Mouse (Mus musculus): Measurements from ENCODE around the gene Vezf1. TPM values are rescaled to one million over a fixed set of nuclear protein-coding genes. Genes with fewer than 3 reads are reported as not detected.

Gene Vezf1
- polyA plus RNA-seq, 1 experiment = not detected

GRCm38 (mm10) chr11:88123021-88123420 is 54.9 kb downstream of the Vezf1 start:
- H3K27ac ChIP-seq (ENCODE audit: insufficient read depth, low read depth, low read length) = no peak overlapping the region
- no peak for TF ChIP-seq CTCF (IDR thresholded peaks at IDR 0.05; ENCODE audit: insufficient read depth, low read depth, low read length)
- TF ChIP-seq POLR2A (IDR thresholded peaks at IDR 0.05; ENCODE audit: insufficient read depth, low read depth, low read length) = no peak
- 91% methylated on average over 5 of the region's 5 CpGs for WGBS
- peaks cover 18% of the 10 kb centered on the region for H3K4me1 ChIP-seq (ENCODE audit: control insufficient read depth, insufficient read depth, low read length)
- no peak overlapping the region for H3K4me3 ChIP-seq (ENCODE audit: insufficient read depth, low read depth, low read length)

- WGBS = 61% methylated on average over 6 of the region's 6 CpGs
- no peak overlapping the region for H3K4me3 ChIP-seq (ENCODE audit: insufficient read depth, low read depth, low read length)
- TF ChIP-seq POLR2A (IDR thresholded peaks at IDR 0.05; ENCODE audit: insufficient read depth, low read depth, low read length) (no peak), CTCF (IDR thresholded peaks at IDR 0.05; ENCODE audit: insufficient read depth, low read depth, low read length) (no peak)
Observed at GRCm38 (mm10) chr11:88123731-88124130, 55.7 kb downstream of the Vezf1 start.

GRCm38 (mm10) chr11:88125483-88125882 is 57.4 kb downstream of the Vezf1 start:
- Histone ChIP-seq H3K4me3 (ENCODE audit: insufficient read depth, low read depth, low read length) (no peak overlapping the region), H3K27ac (ENCODE audit: insufficient read depth, low read depth, low read length) (no peak overlapping the region), H3K4me1 (ENCODE audit: control insufficient read depth, insufficient read depth, low read length) (0 out of 2 replicates have a peak, but pooled peaks cover 4% of the 10 kb centered on the region)
- no peak for TF ChIP-seq POLR2A (IDR thresholded peaks at IDR 0.05; ENCODE audit: insufficient read depth, low read depth, low read length)
- TF ChIP-seq CTCF (IDR thresholded peaks at IDR 0.05; ENCODE audit: insufficient read depth, low read depth, low read length) = no peak
- WGBS = 90% methylated on average over 7 of the region's 7 CpGs

More at GRCm38 (mm10) chr11:88123731-88124130, 55.7 kb downstream of the Vezf1 start:
- H3K4me1 ChIP-seq (ENCODE audit: control insufficient read depth, insufficient read depth, low read length) = peaks cover 13% of the 10 kb centered on the region
- no peak overlapping the region for H3K27ac ChIP-seq (ENCODE audit: insufficient read depth, low read depth, low read length)

- 63% methylated on average over 5 of the region's 5 CpGs for WGBS
- 0 out of 2 replicates have a peak, but pooled peaks cover 4% of the 10 kb centered on the region for H3K4me1 ChIP-seq (ENCODE audit: control insufficient read depth, insufficient read depth, low read length)
- H3K27ac ChIP-seq (ENCODE audit: insufficient read depth, low read depth, low read length) = peak overlapping the region; percentile 67
- TF ChIP-seq POLR2A (IDR thresholded peaks at IDR 0.05; ENCODE audit: insufficient read depth, low read depth, low read length) = no peak
- no peak for TF ChIP-seq CTCF (IDR thresholded peaks at IDR 0.05; ENCODE audit: insufficient read depth, low read depth, low read length)
- H3K4me3 ChIP-seq (ENCODE audit: insufficient read depth, low read depth, low read length) = no peak overlapping the region
Observed at GRCm38 (mm10) chr11:88126306-88126793, 58.3 kb downstream of the Vezf1 start.

GRCm38 (mm10) chr11:88128461-88128860 is 60.4 kb downstream of the Vezf1 start:
- WGBS = 98% methylated on average over 9 of the region's 9 CpGs
- Histone ChIP-seq H3K4me1 (ENCODE audit: control insufficient read depth, insufficient read depth, low read length) (peaks cover 12% of the 10 kb centered on the region), H3K27ac (ENCODE audit: insufficient read depth, low read depth, low read length) (no peak overlapping the region), H3K4me3 (ENCODE audit: insufficient read depth, low read depth, low read length) (no peak overlapping the region)
- TF ChIP-seq CTCF (IDR thresholded peaks at IDR 0.05; ENCODE audit: insufficient read depth, low read depth, low read length) (no peak), POLR2A (IDR thresholded peaks at IDR 0.05; ENCODE audit: insufficient read depth, low read depth, low read length) (no peak)

- no peak overlapping the region for H3K27ac ChIP-seq (ENCODE audit: insufficient read depth, low read depth, low read length)
- TF ChIP-seq CTCF (IDR thresholded peaks at IDR 0.05; ENCODE audit: insufficient read depth, low read depth, low read length) = no peak
- TF ChIP-seq POLR2A (IDR thresholded peaks at IDR 0.05; ENCODE audit: insufficient read depth, low read depth, low read length) = no peak
- WGBS = 69% methylated on average over 3 of the region's 3 CpGs
Observed at GRCm38 (mm10) chr11:88129281-88129680, 61.2 kb downstream of the Vezf1 start.

GRCm38 (mm10) chr11:88129935-88130334 is 61.9 kb downstream of the Vezf1 start:
- H3K27ac ChIP-seq (ENCODE audit: insufficient read depth, low read depth, low read length) = no peak overlapping the region
- peaks cover 12% of the 10 kb centered on the region for H3K4me1 ChIP-seq (ENCODE audit: control insufficient read depth, insufficient read depth, low read length)
- H3K4me3 ChIP-seq (ENCODE audit: insufficient read depth, low read depth, low read length) = no peak overlapping the region
- WGBS = 90% methylated on average over 10 of the region's 10 CpGs
- TF ChIP-seq POLR2A (IDR thresholded peaks at IDR 0.05; ENCODE audit: insufficient read depth, low read depth, low read length) = no peak
- no peak for TF ChIP-seq CTCF (IDR thresholded peaks at IDR 0.05; ENCODE audit: insufficient read depth, low read depth, low read length)

More at GRCm38 (mm10) chr11:88129281-88129680, 61.2 kb downstream of the Vezf1 start:
- H3K4me1 ChIP-seq (ENCODE audit: control insufficient read depth, insufficient read depth, low read length) = peaks cover 12% of the 10 kb centered on the region
- no peak overlapping the region for H3K4me3 ChIP-seq (ENCODE audit: insufficient read depth, low read depth, low read length)

- peaks cover 11% of the 10 kb centered on the region for H3K4me1 ChIP-seq (ENCODE audit: control insufficient read depth, insufficient read depth, low read length)
- TF ChIP-seq POLR2A (IDR thresholded peaks at IDR 0.05; ENCODE audit: insufficient read depth, low read depth, low read length) = no peak
- TF ChIP-seq CTCF (IDR thresholded peaks at IDR 0.05; ENCODE audit: insufficient read depth, low read depth, low read length) = no peak
- 68% methylated on average over 8 of the region's 8 CpGs for WGBS
Observed at GRCm38 (mm10) chr11:88131847-88132246, 63.8 kb downstream of the Vezf1 start.

More at GRCm38 (mm10) chr11:88131847-88132246, 63.8 kb downstream of the Vezf1 start:
- Histone ChIP-seq H3K4me3 (ENCODE audit: insufficient read depth, low read depth, low read length) (no peak overlapping the region), H3K27ac (ENCODE audit: insufficient read depth, low read depth, low read length) (peak overlapping the region; percentile 52; the same call in 1 of the 2 replicates)

Other genes with a start within 250 kb of the Vezf1 start
- not detected in 2 replicates for gene Lpo, start 240.0 kb upstream of the Vezf1 start, polyA plus RNA-seq (2012; ENCODE audit: insufficient read depth, insufficient read length, low replicate concordance, missing spikeins)
- not detected in 2 replicates for gene Mks1, start 215.1 kb upstream of the Vezf1 start, polyA plus RNA-seq (2012; ENCODE audit: insufficient read depth, insufficient read length, low replicate concordance, missing spikeins)
- not detected in 2 replicates for gene Epx, start 192.7 kb upstream of the Vezf1 start, polyA plus RNA-seq (2012; ENCODE audit: insufficient read depth, insufficient read length, low replicate concordance, missing spikeins)
- gene Olfr462, start 176.0 kb upstream of the Vezf1 start, polyA plus RNA-seq (2012; ENCODE audit: insufficient read depth, insufficient read length, low replicate concordance, missing spikeins) = not detected in 2 replicates
- gene Olfr463, start 170.9 kb upstream of the Vezf1 start, polyA plus RNA-seq (2012; ENCODE audit: insufficient read depth, insufficient read length, low replicate concordance, missing spikeins) = not detected in 2 replicates
- gene Olfr464, start 147.3 kb upstream of the Vezf1 start, polyA plus RNA-seq (2012; ENCODE audit: insufficient read depth, insufficient read length, low replicate concordance, missing spikeins) = not detected in 2 replicates
- gene Dynll2, start 80.7 kb upstream of the Vezf1 start, polyA plus RNA-seq (2012; ENCODE audit: insufficient read depth, insufficient read length, low replicate concordance, missing spikeins) = 187 and 444 TPM in 2 replicates
- gene Srsf1, start 20.9 kb upstream of the Vezf1 start, polyA plus RNA-seq (2012; ENCODE audit: insufficient read depth, insufficient read length, low replicate concordance, missing spikeins) = 341 and 667 TPM in 2 replicates
- gene Cuedc1, start 29.8 kb downstream of the Vezf1 start, polyA plus RNA-seq (2012; ENCODE audit: insufficient read depth, insufficient read length, low replicate concordance, missing spikeins) = not detected in 2 replicates
- not detected in 2 replicates for gene Mrps23, start 136.1 kb downstream of the Vezf1 start, polyA plus RNA-seq (2012; ENCODE audit: insufficient read depth, insufficient read length, low replicate concordance, missing spikeins)
- not detected in 2 replicates for gene Ccdc182, start 225.8 kb downstream of the Vezf1 start, polyA plus RNA-seq (2012; ENCODE audit: insufficient read depth, insufficient read length, low replicate concordance, missing spikeins)